Mouse (Mus musculus): ENCODE measurements around the gene Mtx3. TPM values are rescaled to one million over a fixed set of nuclear protein-coding genes. Genes with fewer than 3 reads are reported as not detected.

Gene Mtx3
- polyA plus RNA-seq, 1 experiment from 2014 or later, result 5.0 TPM

DNA sequence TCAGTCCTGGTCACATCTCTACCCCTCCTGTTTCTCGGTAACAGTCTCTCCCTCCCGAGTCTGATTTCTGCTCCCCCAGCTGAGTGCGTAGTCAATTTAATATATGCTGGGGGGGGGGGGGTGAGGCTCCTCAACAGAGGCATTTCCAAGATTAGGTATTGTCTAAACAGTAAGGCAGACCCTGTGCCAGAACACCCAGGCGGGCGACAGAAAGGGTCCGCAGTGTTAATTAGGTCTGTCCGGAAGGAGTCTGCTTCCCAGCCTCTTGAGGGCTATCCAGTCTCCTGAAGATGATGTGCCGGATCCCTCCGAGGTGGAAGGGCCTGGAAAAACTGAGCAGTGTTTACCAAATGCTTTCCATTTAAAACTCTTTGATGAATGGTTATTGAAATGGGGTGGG lies 35.4 kb downstream of the Mtx3 start:
- H3K27me3 ChIP-seq (replicated peaks; ENCODE audit: control insufficient read depth, insufficient read depth, low read length), result no peaks in the 10 kb centered on the region
- H3K27ac ChIP-seq (ENCODE audit: low read length), result no peak overlapping the region
- H3K9me3 ChIP-seq (ENCODE audit: control insufficient read depth, low read length), result no peaks in the 10 kb centered on the region
- H3K4me1 ChIP-seq (replicated peaks; ENCODE audit: control insufficient read depth, insufficient read depth, low read length), result peaks cover 6% of the 10 kb centered on the region
- no peak overlapping the region for H3K4me3 ChIP-seq (replicated peaks; ENCODE audit: low read length)
- H3K9ac ChIP-seq (replicated peaks; ENCODE audit: low read depth, low read length), result no peak overlapping the region
- no peaks in the 10 kb centered on the region for H3K36me3 ChIP-seq (ENCODE audit: control insufficient read depth, insufficient read depth)
- WGBS, result 14% methylated on average over 9 of the region's 9 CpGs
- peak; percentile 55; the same call in 1 of the 2 replicates for ATAC-seq
- H3K4me2 ChIP-seq (ENCODE audit: low read length), result no peak overlapping the region

DNA sequence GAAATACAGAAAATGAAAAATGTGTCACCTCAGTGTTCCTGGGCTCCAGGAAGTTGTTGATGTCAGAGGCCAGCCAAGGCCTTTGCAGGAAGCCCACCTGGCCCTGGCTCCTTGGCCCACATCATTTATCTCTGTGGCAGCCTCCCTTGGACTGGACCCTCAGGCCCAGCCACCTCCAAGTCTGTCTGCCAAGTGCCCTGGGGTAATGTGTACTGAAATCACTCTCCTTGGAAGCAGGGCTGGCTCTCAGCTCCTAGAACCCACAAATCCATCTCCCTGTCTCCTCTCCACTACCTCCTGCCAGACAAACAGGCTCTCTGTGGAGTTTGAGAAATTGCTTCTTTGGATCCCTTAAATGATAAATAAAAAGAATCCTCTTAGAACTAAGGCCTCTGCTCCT lies 36.0 kb downstream of the Mtx3 start:
- ATAC-seq, result 0 out of 2 replicates have a peak, but pooled peaks have one; percentile 38
- no peaks in the 10 kb centered on the region for H3K9me3 ChIP-seq (ENCODE audit: control insufficient read depth, low read length)
- no peak overlapping the region for H3K27ac ChIP-seq (ENCODE audit: low read length)
- no peak overlapping the region for H3K4me3 ChIP-seq (replicated peaks; ENCODE audit: low read length)
- H3K9ac ChIP-seq (replicated peaks; ENCODE audit: low read depth, low read length), result no peak overlapping the region
- H3K36me3 ChIP-seq (ENCODE audit: control insufficient read depth, insufficient read depth), result no peaks in the 10 kb centered on the region
- H3K4me2 ChIP-seq (ENCODE audit: low read length), result no peak overlapping the region
- peaks cover 6% of the 10 kb centered on the region for H3K4me1 ChIP-seq (replicated peaks; ENCODE audit: control insufficient read depth, insufficient read depth, low read length)
- no peaks in the 10 kb centered on the region for H3K27me3 ChIP-seq (replicated peaks; ENCODE audit: control insufficient read depth, insufficient read depth, low read length)

DNA sequence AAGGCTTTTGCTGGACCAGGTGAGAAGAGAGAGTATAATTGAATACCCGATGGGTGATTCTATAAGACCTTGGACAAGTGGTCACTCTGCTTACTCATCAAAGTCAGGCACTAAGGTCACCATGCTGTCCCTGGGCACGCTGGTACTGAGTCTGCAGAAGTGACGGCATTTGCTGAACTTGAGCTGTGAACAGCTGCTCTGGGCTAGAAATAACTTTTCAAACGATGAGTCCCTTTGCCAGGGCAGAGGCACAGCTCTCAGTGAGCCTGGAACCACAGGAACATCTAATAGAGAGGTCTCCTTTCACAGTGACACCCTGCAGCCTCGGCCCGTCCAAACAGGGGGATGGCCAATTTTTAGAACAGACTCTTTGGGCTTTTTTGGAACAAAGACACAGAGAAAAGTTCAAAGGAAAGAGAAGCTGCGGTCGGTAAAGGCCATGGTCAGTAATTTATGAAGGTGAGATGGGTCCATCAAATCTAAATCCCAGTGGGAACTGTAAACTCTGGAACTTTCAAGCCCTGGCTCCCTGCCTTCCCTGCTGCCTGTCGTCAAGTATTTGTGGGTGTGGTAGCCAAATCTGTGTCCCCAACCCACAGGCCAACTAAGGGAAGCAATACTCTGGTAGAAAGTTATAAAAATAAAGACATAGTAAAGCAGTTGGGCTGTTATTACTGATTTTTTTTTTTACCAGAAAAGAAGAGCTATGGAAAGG lies 37.9 kb downstream of the Mtx3 start:
- H3K9ac ChIP-seq (replicated peaks; ENCODE audit: low read depth, low read length), result no peak overlapping the region
- no peak overlapping the region for H3K4me2 ChIP-seq (ENCODE audit: low read length)
- no peaks in the 10 kb centered on the region for H3K27me3 ChIP-seq (replicated peaks; ENCODE audit: control insufficient read depth, insufficient read depth, low read length)
- no peak overlapping the region for H3K27ac ChIP-seq (ENCODE audit: low read length)
- no peaks in the 10 kb centered on the region for H3K9me3 ChIP-seq (ENCODE audit: control insufficient read depth, low read length)
- no peak overlapping the region for H3K4me3 ChIP-seq (replicated peaks; ENCODE audit: low read length)
- peaks cover 6% of the 10 kb centered on the region for H3K4me1 ChIP-seq (replicated peaks; ENCODE audit: control insufficient read depth, insufficient read depth, low read length)
- no peaks in the 10 kb centered on the region for H3K36me3 ChIP-seq (ENCODE audit: control insufficient read depth, insufficient read depth)
- no peak for ATAC-seq
- 86% methylated on average over 9 of the region's 9 CpGs for WGBS

DNA sequence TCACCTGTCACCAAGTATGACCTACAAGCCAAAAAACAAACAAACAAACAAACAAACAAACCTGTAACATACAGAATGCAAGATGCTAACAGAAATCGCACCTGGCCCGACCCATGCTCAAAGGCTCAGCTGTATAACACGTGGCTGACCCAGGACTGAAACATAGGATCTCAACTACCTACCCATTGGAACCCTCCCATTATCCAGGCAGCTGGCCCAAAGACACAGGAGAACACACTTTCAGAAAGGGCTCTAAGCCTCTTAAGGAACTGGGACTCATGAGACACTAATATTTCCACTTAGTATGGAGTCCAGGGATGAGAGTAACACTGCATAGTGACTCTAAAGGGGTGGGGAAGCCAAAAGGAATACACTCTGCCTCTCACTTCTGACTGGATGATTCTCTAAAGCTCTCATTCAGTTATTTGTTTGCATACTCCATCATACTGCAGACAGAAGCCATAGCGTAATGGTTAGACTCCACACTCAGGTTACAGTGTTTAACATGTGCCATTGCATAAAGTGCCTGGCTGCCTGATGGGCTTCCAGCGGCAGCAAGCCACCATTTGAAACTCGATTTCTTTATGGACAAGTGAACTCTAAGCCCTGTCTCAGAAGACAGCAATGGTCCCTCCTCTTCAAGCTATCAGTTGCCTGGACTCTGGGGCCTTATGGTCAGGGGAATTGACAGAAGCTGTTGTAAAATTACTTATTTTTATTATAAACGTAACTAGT lies 38.6 kb downstream of the Mtx3 start:
- WGBS, result 90% methylated on average over 7 of the region's 7 CpGs

DNA sequence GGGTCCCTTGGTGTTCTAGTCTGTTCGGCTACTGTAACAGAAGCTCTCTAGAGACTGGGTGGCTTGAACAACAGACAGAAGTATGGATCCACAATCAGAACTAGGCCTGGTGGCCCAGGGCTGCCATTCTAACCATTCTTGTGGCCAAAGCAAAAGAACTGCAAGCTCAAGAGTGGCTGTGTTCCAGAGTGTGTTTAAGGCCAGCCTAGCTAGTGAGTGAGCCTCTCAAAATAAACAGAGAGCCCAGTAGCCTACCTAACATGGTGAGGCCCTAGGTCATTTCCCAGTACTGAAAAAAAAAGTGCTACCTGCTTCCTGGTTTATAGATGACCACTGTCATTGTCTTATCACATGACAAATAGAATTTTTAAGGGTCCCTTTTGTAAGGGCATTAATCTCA lies 39.6 kb downstream of the Mtx3 start:
- ATAC-seq, result no peak
- Histone ChIP-seq H3K9ac (replicated peaks; ENCODE audit: low read depth, low read length) (no peak overlapping the region), H3K36me3 (ENCODE audit: control insufficient read depth, insufficient read depth) (no peaks in the 10 kb centered on the region), H3K27ac (ENCODE audit: low read length) (no peak overlapping the region), H3K27me3 (replicated peaks; ENCODE audit: control insufficient read depth, insufficient read depth, low read length) (no peaks in the 10 kb centered on the region), H3K4me2 (ENCODE audit: low read length) (no peak overlapping the region), H3K4me3 (replicated peaks; ENCODE audit: low read length) (no peak overlapping the region), H3K4me1 (replicated peaks; ENCODE audit: control insufficient read depth, insufficient read depth, low read length) (peaks cover 6% of the 10 kb centered on the region), H3K9me3 (ENCODE audit: control insufficient read depth, low read length) (no peaks in the 10 kb centered on the region)
- WGBS, result 74% methylated on average over 1 of the region's 1 CpGs

More for the DNA sequence above, 38.6 kb downstream of the Mtx3 start:
- H3K9me3 ChIP-seq (ENCODE audit: control insufficient read depth, low read length), result no peaks in the 10 kb centered on the region
- ATAC-seq, result no peak
- H3K4me3 ChIP-seq (replicated peaks; ENCODE audit: low read length), result no peak overlapping the region
- no peaks in the 10 kb centered on the region for H3K27me3 ChIP-seq (replicated peaks; ENCODE audit: control insufficient read depth, insufficient read depth, low read length)
- no peaks in the 10 kb centered on the region for H3K36me3 ChIP-seq (ENCODE audit: control insufficient read depth, insufficient read depth)
- peaks cover 6% of the 10 kb centered on the region for H3K4me1 ChIP-seq (replicated peaks; ENCODE audit: control insufficient read depth, insufficient read depth, low read length)
- H3K27ac ChIP-seq (ENCODE audit: low read length), result no peak overlapping the region
- H3K4me2 ChIP-seq (ENCODE audit: low read length), result no peak overlapping the region
- H3K9ac ChIP-seq (replicated peaks; ENCODE audit: low read depth, low read length), result no peak overlapping the region

DNA sequence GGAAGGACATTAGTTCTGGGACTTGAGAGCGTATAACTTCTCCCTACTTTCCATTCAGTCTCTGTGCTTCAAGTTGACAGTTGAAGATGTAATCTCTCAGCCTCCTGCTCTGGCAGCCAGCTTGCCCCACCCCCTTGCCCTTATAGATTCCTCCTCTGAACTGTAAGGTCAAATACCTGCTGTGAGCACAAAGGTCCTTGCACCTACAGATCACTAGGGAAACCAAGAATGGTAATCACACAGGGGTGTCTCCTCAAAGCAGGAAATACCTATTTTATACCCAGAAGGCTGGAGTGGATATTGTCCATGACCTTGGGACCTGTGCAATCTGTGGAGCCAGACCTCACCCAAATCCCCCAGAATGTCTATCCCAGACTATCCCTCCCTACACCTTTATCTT lies 40.4 kb downstream of the Mtx3 start:
- H3K4me3 ChIP-seq (replicated peaks; ENCODE audit: low read length), result no peak overlapping the region
- H3K36me3 ChIP-seq (ENCODE audit: control insufficient read depth, insufficient read depth), result no peaks in the 10 kb centered on the region
- ATAC-seq, result no peak
- no peaks in the 10 kb centered on the region for H3K9me3 ChIP-seq (ENCODE audit: control insufficient read depth, low read length)
- H3K4me1 ChIP-seq (replicated peaks; ENCODE audit: control insufficient read depth, insufficient read depth, low read length), result peaks cover 5% of the 10 kb centered on the region
- H3K9ac ChIP-seq (replicated peaks; ENCODE audit: low read depth, low read length), result no peak overlapping the region
- H3K27me3 ChIP-seq (replicated peaks; ENCODE audit: control insufficient read depth, insufficient read depth, low read length), result no peaks in the 10 kb centered on the region
- no peak overlapping the region for H3K4me2 ChIP-seq (ENCODE audit: low read length)
- WGBS, result 69% methylated on average over 1 of the region's 1 CpGs
- no peak overlapping the region for H3K27ac ChIP-seq (ENCODE audit: low read length)

DNA sequence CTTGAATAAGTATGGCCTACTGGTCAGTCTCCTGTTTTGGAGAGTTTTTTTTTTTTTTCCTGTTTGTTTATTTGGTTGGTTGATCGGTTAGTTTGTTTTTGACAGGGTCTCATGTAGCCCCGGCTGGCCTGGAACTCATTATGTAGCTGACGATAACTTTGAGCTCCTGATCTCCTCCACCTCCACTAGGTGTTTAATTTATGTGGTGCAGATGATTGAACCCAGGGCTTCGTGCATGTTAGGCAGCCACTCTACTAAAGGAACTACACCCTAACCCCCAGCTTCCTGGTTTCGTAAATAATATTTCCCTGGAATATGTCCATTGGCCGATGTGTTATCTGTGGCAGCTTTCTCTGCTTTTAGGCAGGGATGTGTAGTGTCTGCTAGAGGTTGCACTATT lies 54.5 kb downstream of the Mtx3 start:
- Histone ChIP-seq H3K9ac (replicated peaks; ENCODE audit: low read depth, low read length) (no peak overlapping the region), H3K27me3 (replicated peaks; ENCODE audit: control insufficient read depth, insufficient read depth, low read length) (no peaks in the 10 kb centered on the region), H3K4me3 (replicated peaks; ENCODE audit: low read length) (no peak overlapping the region), H3K36me3 (ENCODE audit: control insufficient read depth, insufficient read depth) (no peaks in the 10 kb centered on the region), H3K9me3 (ENCODE audit: control insufficient read depth, low read length) (no peaks in the 10 kb centered on the region), H3K4me2 (ENCODE audit: low read length) (no peak overlapping the region), H3K27ac (ENCODE audit: low read length) (no peak overlapping the region), H3K4me1 (replicated peaks; ENCODE audit: control insufficient read depth, insufficient read depth, low read length) (no peaks in the 10 kb centered on the region)
- 94% methylated on average over 6 of the region's 6 CpGs for WGBS
- ATAC-seq, result no peak

DNA sequence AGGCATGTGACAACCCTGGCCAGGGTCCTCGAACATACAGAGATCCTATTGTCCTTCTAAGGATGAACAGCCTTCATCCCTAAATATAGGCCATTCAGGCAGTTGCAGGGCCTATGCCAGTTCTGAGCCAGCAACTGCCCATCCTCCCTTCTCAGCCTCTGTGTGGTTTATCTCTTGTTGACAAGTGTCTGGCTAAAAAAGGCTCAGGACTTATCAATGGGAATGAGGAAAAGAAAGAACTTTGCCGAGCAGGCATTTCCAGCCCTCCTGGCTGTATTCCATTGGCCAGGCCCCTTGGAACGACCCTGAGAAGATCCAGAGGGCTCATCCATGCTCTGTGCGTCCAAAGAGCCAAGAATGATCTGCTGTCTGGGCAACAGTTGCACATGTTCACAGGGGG lies 58.7 kb downstream of the Mtx3 start:
- H3K4me2 ChIP-seq (ENCODE audit: low read length), result no peak overlapping the region
- no peaks in the 10 kb centered on the region for H3K27me3 ChIP-seq (replicated peaks; ENCODE audit: control insufficient read depth, insufficient read depth, low read length)
- H3K9ac ChIP-seq (replicated peaks; ENCODE audit: low read depth, low read length), result no peak overlapping the region
- no peak overlapping the region for H3K27ac ChIP-seq (ENCODE audit: low read length)
- no peaks in the 10 kb centered on the region for H3K36me3 ChIP-seq (ENCODE audit: control insufficient read depth, insufficient read depth)
- no peaks in the 10 kb centered on the region for H3K9me3 ChIP-seq (ENCODE audit: control insufficient read depth, low read length)
- no peak for ATAC-seq
- WGBS, result 66% methylated on average over 4 of the region's 4 CpGs
- H3K4me3 ChIP-seq (replicated peaks; ENCODE audit: low read length), result no peak overlapping the region
- no peaks in the 10 kb centered on the region for H3K4me1 ChIP-seq (replicated peaks; ENCODE audit: control insufficient read depth, insufficient read depth, low read length)

DNA sequence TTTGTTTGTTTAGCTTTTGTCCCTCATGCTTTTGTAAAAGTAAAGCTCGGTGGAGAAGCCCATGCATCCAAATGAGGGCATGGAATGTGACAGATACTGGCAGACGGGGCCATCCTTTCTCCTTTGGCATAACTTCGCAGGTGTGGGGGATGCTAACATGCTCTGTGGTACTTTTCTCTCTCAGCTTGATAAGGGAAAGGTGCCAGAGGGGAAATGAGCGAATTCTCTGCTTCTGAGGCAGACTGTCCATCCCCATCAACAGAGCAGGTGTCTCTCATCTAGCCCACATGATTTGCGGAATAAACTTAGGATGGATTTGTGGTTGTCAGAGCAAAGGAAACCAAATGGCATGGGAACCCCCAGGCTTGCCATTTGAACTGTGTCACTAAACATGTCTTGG lies 61.4 kb downstream of the Mtx3 start:
- Histone ChIP-seq H3K9me3 (ENCODE audit: control insufficient read depth, low read length) (no peaks in the 10 kb centered on the region), H3K4me1 (replicated peaks; ENCODE audit: control insufficient read depth, insufficient read depth, low read length) (no peaks in the 10 kb centered on the region), H3K36me3 (ENCODE audit: control insufficient read depth, insufficient read depth) (no peaks in the 10 kb centered on the region), H3K4me3 (replicated peaks; ENCODE audit: low read length) (no peak overlapping the region), H3K9ac (replicated peaks; ENCODE audit: low read depth, low read length) (no peak overlapping the region), H3K4me2 (ENCODE audit: low read length) (no peak overlapping the region), H3K27ac (ENCODE audit: low read length) (no peak overlapping the region), H3K27me3 (replicated peaks; ENCODE audit: control insufficient read depth, insufficient read depth, low read length) (no peaks in the 10 kb centered on the region)
- 83% methylated on average over 5 of the region's 5 CpGs for WGBS
- ATAC-seq, result no peak

Measured in forebrain, embryonic 16.5 days (tissue).